Mouse (Mus musculus) R1 (cell line): ENCODE data around the gene Rab11fip2.

Experiments
- DNase-seq: peaks from one replicate; pipeline ENCODE4 v3.0.0-alpha.2; 2018; ENCODE audit warnings: low read depth, low spot score

Rab11fip2 gene

GRCm38 (mm10) chr19:59943322-59943871 lies at the start of gene Rab11fip2:
Rab11fip2 (minus strand) TSS chr19:59943654.
- DNase-seq: peak; percentile 84

GRCm38 (mm10) chr19:59981588-59981987 lies 38.1 kb upstream of the Rab11fip2 start:
- DNase-seq: no peak

GRCm38 (mm10) chr19:59954936-59955335 lies 11.5 kb upstream of the Rab11fip2 start:
- DNase-seq: no peak

- peak; percentile 70 for DNase-seq
Observed at GRCm38 (mm10) chr19:59949731-59950130, 6.3 kb upstream of the Rab11fip2 start.

- DNase-seq: no peak
Observed at GRCm38 (mm10) chr19:59942716-59943321, 635 bp downstream of the Rab11fip2 start.

- DNase-seq: no peak
Observed at GRCm38 (mm10) chr19:59939711-59940110, 3.7 kb downstream of the Rab11fip2 start.

GRCm38 (mm10) chr19:59932085-59932484 lies 11.4 kb downstream of the Rab11fip2 start:
- DNase-seq: no peak

GRCm38 (mm10) chr19:59928672-59929071 lies 14.8 kb downstream of the Rab11fip2 start:
- no peak for DNase-seq

- no peak for DNase-seq
Observed at GRCm38 (mm10) chr19:59926125-59926524, 17.3 kb downstream of the Rab11fip2 start.

GRCm38 (mm10) chr19:59920846-59921245 lies 22.6 kb downstream of the Rab11fip2 start:
- DNase-seq: no peak

GRCm38 (mm10) chr19:59917901-59918613 lies 25.4 kb downstream of the Rab11fip2 start:
- DNase-seq: no peak

- no peak for DNase-seq
Observed at GRCm38 (mm10) chr19:59911554-59911953, 31.9 kb downstream of the Rab11fip2 start.

- DNase-seq: no peak
Observed at GRCm38 (mm10) chr19:59905296-59906081, 38.0 kb downstream of the Rab11fip2 start.

GRCm38 (mm10) chr19:59899965-59900364 lies 43.5 kb downstream of the Rab11fip2 start:
- no peak for DNase-seq

GRCm38 (mm10) chr19:59898301-59898700 lies 45.2 kb downstream of the Rab11fip2 start:
- DNase-seq: no peak

GRCm38 (mm10) chr19:59889383-59889782 lies 54.1 kb downstream of the Rab11fip2 start:
- DNase-seq: no peak

GRCm38 (mm10) chr19:59888846-59889245 lies 54.6 kb downstream of the Rab11fip2 start:
- no peak for DNase-seq

GRCm38 (mm10) chr19:59887866-59888265 lies 55.6 kb downstream of the Rab11fip2 start:
- DNase-seq: no peak

- no peak for DNase-seq
Observed at GRCm38 (mm10) chr19:59885301-59885700, 58.2 kb downstream of the Rab11fip2 start.

GRCm38 (mm10) chr19:59877238-59877637 lies 66.2 kb downstream of the Rab11fip2 start:
- DNase-seq: no peak

- DNase-seq: no peak
Observed at GRCm38 (mm10) chr19:59866666-59867065, 76.8 kb downstream of the Rab11fip2 start.

- no peak for DNase-seq
Observed at GRCm38 (mm10) chr19:59862423-59862822, 81.0 kb downstream of the Rab11fip2 start.
